Mouse (Mus musculus) heart, embryonic 13.5 days (tissue): ENCODE measurements around the gene AC134908.4. TPM values are rescaled to one million over a fixed set of nuclear protein-coding genes. Genes with fewer than 3 reads are reported as not detected.

ENCODE experiments used
- ATAC-seq: fragments of 200-750 bp; cut with Nextera tagmentation; 2 replicates; pipeline ENCODE4 v1.8.0; 2017; ENCODE audit warnings: moderate TSS enrichment; ENCODE audit not compliant: insufficient number of reproducible peaks, low FRiP score, low TSS enrichment; ENCODE audit errors: extremely low read depth
- H3K27ac ChIP-seq: fragments of 300-500 bp; sonication (generic); replicated peaks from 2 replicates; pipeline ENCODE4 v1.5.1; 2015; ENCODE audit warnings: moderate library complexity, mild to moderate bottlenecking, inconsistent platforms
- H3K27me3 ChIP-seq: fragments of 300-500 bp; sonication (generic); replicated peaks from 2 replicates; pipeline ENCODE4 v1.6.1; 2015; ENCODE audit warnings: mild to moderate bottlenecking, inconsistent platforms
- H3K36me3 ChIP-seq: fragments of 300-500 bp; sonication (generic); 2 replicates; pipeline ENCODE4 v1.6.1; 2015; ENCODE audit warnings: mild to moderate bottlenecking, inconsistent platforms
- H3K4me1 ChIP-seq: fragments of 300-500 bp; sonication (generic); 2 replicates; pipeline ENCODE4 v1.6.1; 2015; ENCODE audit warnings: inconsistent platforms
- H3K4me2 ChIP-seq: fragments of 300-500 bp; sonication (generic); 2 replicates; pipeline ENCODE4 v1.6.1; 2015; ENCODE audit warnings: inconsistent platforms, mild to moderate bottlenecking, moderate library complexity
- H3K4me3 ChIP-seq: fragments of 300-500 bp; sonication (generic); 2 replicates; pipeline ENCODE4 v1.5.1; 2015; ENCODE audit warnings: moderate library complexity, mild to moderate bottlenecking, inconsistent platforms
- H3K9ac ChIP-seq: fragments of 300-500 bp; sonication (generic); 2 replicates; pipeline ENCODE4 v1.6.1; 2015; ENCODE audit warnings: inconsistent platforms, mild to moderate bottlenecking, moderate library complexity
- H3K9me3 ChIP-seq: fragments of 300-500 bp; sonication (generic); 2 replicates; pipeline ENCODE4 v1.6.1; 2016; ENCODE audit warnings: inconsistent platforms
- WGBS: fragments of 180-500 bp; shearing (Covaris S2); methylation state at CpG from one replicate; pipeline ENCODE4 v1.1.7; 2015; ENCODE audit warnings: mixed read lengths; 5-methylcytosine and 5-hydroxymethylcytosine counted together
- polyA plus RNA-seq: library from polyadenylated mRNA; unstranded; fragments of >200 nt; fragmentation: Nextera tagmentation; extraction: Ambion mirVana; gene quantifications from 2 replicates; pipeline ENCODE4 v1.2.1, GENCODE M21; 2015

AC134908.4 gene
- polyA plus RNA-seq, 1 experiment from 2014 or later = not detected

GRCm38 (mm10) chr17:25785281-25785745 lies 10.1 kb downstream of the AC134908.4 start, which contains the start of gene Haghl:
Haghl (minus strand) TSS chr17:25785673.
- no peaks in the 10 kb centered on the region for H3K9me3 ChIP-seq
- WGBS = under 1% methylated on average over 23 of the region's 23 CpGs
- peak within 1 kb of the TSS; percentile 94 for H3K4me2 ChIP-seq
- peaks cover 31% of the 10 kb centered on the region for H3K4me1 ChIP-seq
- peaks cover 68% of the 10 kb centered on the region for H3K36me3 ChIP-seq
- H3K27ac ChIP-seq = peak within 1 kb of the TSS; percentile 93
- peak within 1 kb of the TSS; percentile 79 for H3K4me3 ChIP-seq
- peak within 1 kb of the TSS; percentile 90 for H3K9ac ChIP-seq
- H3K27me3 ChIP-seq = no peaks in the 10 kb centered on the region
- peak; percentile 71 for ATAC-seq

- H3K27ac ChIP-seq = no peak overlapping the region
- peaks cover 69% of the 10 kb centered on the region for H3K36me3 ChIP-seq
These were observed 11.4 kb downstream of the AC134908.4 start for GRCm38 (mm10) chr17:25783861-25784574.

GRCm38 (mm10) chr17:25783086-25783485 lies 12.4 kb downstream of the AC134908.4 start:
- no peaks in the 10 kb centered on the region for H3K27me3 ChIP-seq
- H3K9ac ChIP-seq = peak overlapping the region; percentile 90
- H3K4me3 ChIP-seq = no peak overlapping the region
- 66% methylated on average over 7 of the region's 7 CpGs for WGBS
- H3K4me1 ChIP-seq = peaks cover 31% of the 10 kb centered on the region
- H3K4me2 ChIP-seq = no peak overlapping the region
- ATAC-seq = no peak
- peak overlapping the region; percentile 21 for H3K27ac ChIP-seq
- peaks cover 72% of the 10 kb centered on the region for H3K36me3 ChIP-seq
- no peaks in the 10 kb centered on the region for H3K9me3 ChIP-seq

More at GRCm38 (mm10) chr17:25783861-25784574, 11.4 kb downstream of the AC134908.4 start:
- no peak for ATAC-seq
- Histone ChIP-seq H3K9me3 (no peaks in the 10 kb centered on the region), H3K9ac (peak overlapping the region; percentile 90), H3K4me1 (peaks cover 31% of the 10 kb centered on the region), H3K4me2 (peak overlapping the region; percentile 94), H3K4me3 (peak overlapping the region; percentile 79), H3K27me3 (no peaks in the 10 kb centered on the region)
- 82% methylated on average over 15 of the region's 15 CpGs for WGBS

GRCm38 (mm10) chr17:25781339-25781738 lies 14.1 kb downstream of the AC134908.4 start:
- H3K4me3 ChIP-seq = no peak overlapping the region
- no peak for ATAC-seq
- H3K27me3 ChIP-seq = no peaks in the 10 kb centered on the region
- no peak overlapping the region for H3K27ac ChIP-seq
- H3K4me1 ChIP-seq = peaks cover 31% of the 10 kb centered on the region
- 75% methylated on average over 6 of the region's 6 CpGs for WGBS
- H3K9ac ChIP-seq = no peak overlapping the region
- no peak overlapping the region for H3K4me2 ChIP-seq
- peaks cover 75% of the 10 kb centered on the region for H3K36me3 ChIP-seq
- no peaks in the 10 kb centered on the region for H3K9me3 ChIP-seq

GRCm38 (mm10) chr17:25777948-25778347 lies 17.5 kb downstream of the AC134908.4 start:
- Histone ChIP-seq H3K27me3 (no peaks in the 10 kb centered on the region), H3K4me3 (no peak overlapping the region), H3K36me3 (peaks cover 65% of the 10 kb centered on the region), H3K9ac (no peak overlapping the region), H3K4me2 (no peak overlapping the region), H3K9me3 (no peaks in the 10 kb centered on the region), H3K4me1 (peaks cover 19% of the 10 kb centered on the region), H3K27ac (no peak overlapping the region)
- WGBS = 91% methylated on average over 5 of the region's 5 CpGs
- no peak for ATAC-seq

- no peak overlapping the region for H3K9ac ChIP-seq
- peaks cover 15% of the 10 kb centered on the region for H3K4me1 ChIP-seq
- ATAC-seq = no peak
- H3K4me3 ChIP-seq = no peak overlapping the region
- peaks cover 40% of the 10 kb centered on the region for H3K36me3 ChIP-seq
- H3K4me2 ChIP-seq = no peak overlapping the region
- H3K9me3 ChIP-seq = no peaks in the 10 kb centered on the region
- no peak overlapping the region for H3K27ac ChIP-seq
- WGBS = 78% methylated on average over 10 of the region's 10 CpGs
- H3K27me3 ChIP-seq = no peaks in the 10 kb centered on the region; the same call in 1 of the 2 replicates
These were observed 20.0 kb downstream of the AC134908.4 start for GRCm38 (mm10) chr17:25775318-25776062.

GRCm38 (mm10) chr17:25773549-25774120 lies 21.8 kb downstream of the AC134908.4 start, which contains the start of gene Narfl:
Narfl (plus strand) TSS chr17:25773776.
- H3K27ac ChIP-seq = peak within 1 kb of the TSS; percentile 55; the same call in 1 of the 2 replicates
- WGBS = under 1% methylated on average over 37 of the region's 37 CpGs
- ATAC-seq = peak; percentile 77
- H3K9ac ChIP-seq = peak within 1 kb of the TSS; percentile 97
- H3K36me3 ChIP-seq = peaks cover 22% of the 10 kb centered on the region
- H3K4me3 ChIP-seq = peak within 1 kb of the TSS; percentile 91
- no peaks in the 10 kb centered on the region for H3K9me3 ChIP-seq
- peaks cover 15% of the 10 kb centered on the region for H3K4me1 ChIP-seq
- H3K4me2 ChIP-seq = peak within 1 kb of the TSS; percentile 90
- peaks cover 14% of the 10 kb centered on the region for H3K27me3 ChIP-seq

GRCm38 (mm10) chr17:25769331-25769730 lies 26.1 kb downstream of the AC134908.4 start:
- 47% methylated on average over 9 of the region's 9 CpGs for WGBS
- no peak for ATAC-seq
- Histone ChIP-seq H3K9me3 (no peaks in the 10 kb centered on the region), H3K4me1 (peaks cover 7% of the 10 kb centered on the region), H3K36me3 (no peaks in the 10 kb centered on the region), H3K27me3 (peaks cover 39% of the 10 kb centered on the region), H3K9ac (no peak overlapping the region), H3K27ac (no peak overlapping the region), H3K4me3 (no peak overlapping the region), H3K4me2 (no peak overlapping the region)

GRCm38 (mm10) chr17:25765886-25766285 lies 29.6 kb downstream of the AC134908.4 start:
- Histone ChIP-seq H3K9ac (no peak overlapping the region), H3K9me3 (no peaks in the 10 kb centered on the region), H3K4me1 (no peaks in the 10 kb centered on the region), H3K4me3 (no peak overlapping the region), H3K27me3 (peaks cover 39% of the 10 kb centered on the region), H3K36me3 (no peaks in the 10 kb centered on the region), H3K27ac (no peak overlapping the region), H3K4me2 (no peak overlapping the region)
- no peak for ATAC-seq
- 55% methylated on average over 5 of the region's 5 CpGs for WGBS

- no peaks in the 10 kb centered on the region for H3K4me1 ChIP-seq
- H3K4me3 ChIP-seq = no peak overlapping the region
- peaks cover 36% of the 10 kb centered on the region for H3K27me3 ChIP-seq
- H3K4me2 ChIP-seq = no peak overlapping the region
- H3K27ac ChIP-seq = no peak overlapping the region
- no peaks in the 10 kb centered on the region for H3K36me3 ChIP-seq
- H3K9ac ChIP-seq = no peak overlapping the region
- 33% methylated on average over 3 of the region's 3 CpGs for WGBS
- no peak for ATAC-seq
- H3K9me3 ChIP-seq = no peaks in the 10 kb centered on the region
These were observed 32.9 kb downstream of the AC134908.4 start for GRCm38 (mm10) chr17:25762591-25762990.

GRCm38 (mm10) chr17:25761561-25761970 lies 33.9 kb downstream of the AC134908.4 start:
- ATAC-seq = no peak
- Histone ChIP-seq H3K27ac (no peak overlapping the region), H3K9me3 (no peaks in the 10 kb centered on the region), H3K9ac (no peak overlapping the region; the same call in 1 of the 2 replicates), H3K4me3 (no peak overlapping the region), H3K36me3 (no peaks in the 10 kb centered on the region), H3K27me3 (peaks cover 29% of the 10 kb centered on the region; the same call in 1 of the 2 replicates), H3K4me1 (0 out of 2 replicates have a peak, but pooled peaks cover 2% of the 10 kb centered on the region), H3K4me2 (no peak overlapping the region)
- WGBS = 24% methylated on average over 4 of the region's 4 CpGs
